ENCODE assay signal across 11 mouse cellular contexts in the genomic region with DNA sequence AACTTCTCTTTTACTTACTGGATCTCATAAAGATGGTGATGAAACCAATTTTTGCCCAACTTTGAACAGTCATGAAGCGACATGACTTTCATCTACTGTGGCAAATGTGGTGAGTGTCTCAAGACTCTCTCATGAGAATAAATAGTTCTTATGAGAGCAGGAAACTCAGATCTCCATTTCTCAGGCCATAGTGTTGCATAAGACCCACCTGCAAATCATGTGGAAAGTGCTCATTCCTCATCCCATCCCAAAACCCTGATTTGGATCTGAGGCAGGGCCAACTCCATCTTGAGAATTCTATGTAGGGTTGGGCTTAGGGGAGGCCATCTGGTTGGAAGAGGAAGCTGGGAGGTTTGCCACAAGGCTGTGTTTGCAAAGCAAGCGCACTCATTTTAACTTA.
DNase-seq lines count a peak whose midpoint lies in the region; ATAC-seq and TF ChIP-seq lines count a peak whose summit lies in the region.
"Had no signal": no experiment of that assay in that cellular context is flagged by ENCODE, and none has a peak within 500 bp of the region (broad histone marks: within the 10 kb centered on the region; RNA-seq: fewer than 3 reads in every experiment).

No protein-coding gene starts in this region.

- H3K4me2 ChIP-seq in forebrain, postnatal 0 days (ENCODE audit: low read depth): no peak overlapping the region
- no peak overlapping the region for H3K4me2 ChIP-seq in forebrain, embryonic 13.5 days
- H3K4me2 ChIP-seq in midbrain, embryonic 14.5 days (ENCODE audit: low read length): no peak overlapping the region
- H3K4me2 ChIP-seq: heart, embryonic 15.5 days; hindbrain, embryonic 13.5 days; midbrain, embryonic 12.5 days had no signal

- no peak for TF ChIP-seq CTCF in forebrain, postnatal 0 days (IDR thresholded peaks at IDR 0.05; ENCODE audit: low read depth)

- no peaks in the 10 kb centered on the region for H3K4me1 ChIP-seq in forebrain, postnatal 0 days (ENCODE audit: insufficient read depth)
- peaks cover 8% of the 10 kb centered on the region; the same call in 1 of the 2 replicates for H3K4me1 ChIP-seq in forebrain, embryonic 13.5 days
- no peaks in the 10 kb centered on the region for H3K4me1 ChIP-seq in midbrain, embryonic 14.5 days (ENCODE audit: control insufficient read depth, insufficient read depth, low read length)
- H3K4me1 ChIP-seq: hindbrain, embryonic 13.5 days; midbrain, embryonic 12.5 days had no signal

- no peak overlapping the region for H3K4me3 ChIP-seq in forebrain, postnatal 0 days (ENCODE audit: low read depth, low read length)
- no peak overlapping the region for H3K4me3 ChIP-seq in forebrain, embryonic 13.5 days
- H3K4me3 ChIP-seq in midbrain, embryonic 14.5 days (replicated peaks; ENCODE audit: low read depth, low read length): no peak overlapping the region
- H3K4me3 ChIP-seq: heart, embryonic 15.5 days; hindbrain, embryonic 13.5 days; midbrain, embryonic 12.5 days had no signal

- ATAC-seq in forebrain, postnatal 0 days: peak; percentile 55; the same call in 1 of the 2 replicates
- ATAC-seq in forebrain, embryonic 13.5 days: no peak
- ATAC-seq in midbrain, embryonic 14.5 days (ENCODE audit: low FRiP score, low TSS enrichment): no peak

- no peaks in the 10 kb centered on the region for H3K9me3 ChIP-seq in forebrain, postnatal 0 days (ENCODE audit: low read length)
- no peaks in the 10 kb centered on the region for H3K9me3 ChIP-seq in forebrain, embryonic 13.5 days (replicated peaks)
- H3K9me3 ChIP-seq in midbrain, embryonic 14.5 days (ENCODE audit: control insufficient read depth, low read length): no peaks in the 10 kb centered on the region
- H3K9me3 ChIP-seq: heart, embryonic 15.5 days; hindbrain, embryonic 13.5 days; midbrain, embryonic 12.5 days had no signal

- H3K27me3 ChIP-seq in forebrain, postnatal 0 days (ENCODE audit: insufficient read depth, low read length): no peaks in the 10 kb centered on the region
- no peaks in the 10 kb centered on the region for H3K27me3 ChIP-seq in forebrain, embryonic 13.5 days
- no peaks in the 10 kb centered on the region for H3K27me3 ChIP-seq in midbrain, embryonic 14.5 days (ENCODE audit: control insufficient read depth, insufficient read depth, low read length)
- H3K27me3 ChIP-seq: heart, embryonic 15.5 days; hindbrain, embryonic 13.5 days; midbrain, embryonic 12.5 days had no signal

- no peak overlapping the region for H3K9ac ChIP-seq in forebrain, postnatal 0 days
- no peak overlapping the region for H3K9ac ChIP-seq in forebrain, embryonic 13.5 days
- no peak overlapping the region for H3K9ac ChIP-seq in midbrain, embryonic 14.5 days (replicated peaks; ENCODE audit: low read length)
- H3K9ac ChIP-seq: heart, embryonic 15.5 days; hindbrain, embryonic 13.5 days; midbrain, embryonic 12.5 days had no signal

- H3K36me3 ChIP-seq in forebrain, postnatal 0 days (ENCODE audit: insufficient read depth): no peaks in the 10 kb centered on the region
- H3K36me3 ChIP-seq in forebrain, embryonic 13.5 days (ENCODE audit: poor library complexity, severe bottlenecking): no peaks in the 10 kb centered on the region
- H3K36me3 ChIP-seq in midbrain, embryonic 14.5 days (ENCODE audit: control insufficient read depth, insufficient read depth, low read length): no peaks in the 10 kb centered on the region
- H3K36me3 ChIP-seq: heart, embryonic 15.5 days; hindbrain, embryonic 13.5 days; midbrain, embryonic 12.5 days had no signal

- peak; percentile 72 for DNase-seq in forebrain, postnatal 0 days
- peak; percentile 49 for DNase-seq in brain, embryonic 18.5 days (ENCODE audit: low read depth, low spot score)
- peak; percentile 72 to 81 for DNase-seq in cerebellum, postnatal 14 days
- DNase-seq in right cerebral cortex, postnatal 10 days (ENCODE audit: low spot score in 2 of 2): peak; percentile 61 to 68
- DNase-seq in thymus, postnatal 14 days: no peak
- no peak for DNase-seq in midbrain, embryonic 14.5 days
- DNase-seq: kidney, adult 8-10 months had no signal

- no peak overlapping the region for H3K27ac ChIP-seq in forebrain, postnatal 0 days (ENCODE audit: low read depth, low read length)
- no peak overlapping the region for H3K27ac ChIP-seq in forebrain, embryonic 13.5 days
- H3K27ac ChIP-seq in midbrain, embryonic 14.5 days (replicated peaks; ENCODE audit: low read depth, low read length): no peak overlapping the region
- H3K27ac ChIP-seq: heart, embryonic 15.5 days; hindbrain, embryonic 13.5 days; midbrain, embryonic 12.5 days had no signal

- WGBS in forebrain, postnatal 0 days: 70% methylated on average over 2 of the region's 2 CpGs
- 94% methylated on average over 2 of the region's 2 CpGs for WGBS in forebrain, embryonic 13.5 days
- 96% methylated on average over 2 of the region's 2 CpGs for WGBS in midbrain, embryonic 14.5 days

Comparison
In these comparisons a context has a peak if more than half of its experiments do, and no peak if none do; other contexts are left out.
1. DNase-seq: peak in forebrain, postnatal 0 days (single experiment), brain, embryonic 18.5 days (single experiment), cerebellum, postnatal 14 days (2 of 2) and right cerebral cortex, postnatal 10 days (2 of 2); none in thymus, postnatal 14 days (single experiment) and midbrain, embryonic 14.5 days (single experiment).